8 mouse cellular contexts compared by ENCODE assay signal in the genomic region with DNA sequence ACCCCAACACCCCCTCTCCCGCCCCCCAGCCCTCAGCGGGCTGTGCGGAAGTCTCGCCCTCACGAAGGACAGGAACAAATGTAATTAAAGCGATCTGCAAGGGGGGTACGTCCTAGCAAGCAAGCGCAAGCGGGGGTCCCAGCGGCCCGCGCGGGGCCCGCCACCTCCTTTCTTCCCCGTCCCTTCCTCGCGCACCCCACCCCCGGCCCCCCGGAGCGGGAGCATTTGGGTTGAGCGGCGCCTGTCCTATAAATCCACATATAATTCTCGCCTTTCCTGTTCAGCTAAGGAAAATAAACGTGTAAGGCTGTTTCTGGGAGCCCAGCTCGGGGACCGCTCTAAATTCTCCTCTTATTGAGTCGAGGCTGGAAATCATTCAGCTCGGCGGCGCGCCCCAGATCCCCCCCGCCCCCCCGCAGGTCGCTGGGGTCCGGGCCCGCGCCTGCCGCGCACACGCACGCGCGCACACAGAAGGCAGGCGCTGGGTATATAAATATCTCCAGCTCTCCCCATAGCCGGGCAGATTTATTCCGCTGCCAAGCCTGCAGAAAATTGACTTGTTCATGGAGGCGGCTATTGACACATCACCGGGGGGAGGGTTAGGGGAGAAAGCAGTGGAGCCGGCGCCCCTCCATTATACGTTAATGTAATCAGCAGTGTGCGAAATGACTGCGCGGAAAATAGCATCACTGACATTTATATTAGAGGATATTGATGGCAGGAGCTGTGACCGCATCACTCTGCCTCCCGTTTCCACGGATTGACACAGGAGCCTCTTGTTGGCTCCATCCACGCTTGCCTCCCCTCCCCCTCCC.
DNase-seq lines count a peak whose midpoint lies in the region; ATAC-seq and TF ChIP-seq lines count a peak whose summit lies in the region.

No protein-coding gene starts in this region.

- H3K9ac ChIP-seq in lung, postnatal 0 days (replicated peaks; ENCODE audit: low read depth): peak overlapping the region; percentile 32; the same call in 1 of the 2 replicates

- no peak for TF ChIP-seq EP300 in lung, postnatal 0 days (IDR thresholded peaks at IDR 0.05)

- peak overlapping the region; percentile 83 for H3K27ac ChIP-seq in heart, embryonic 10.5 days
- no peak overlapping the region for H3K27ac ChIP-seq in lung, postnatal 0 days (ENCODE audit: low read length)

- H3K4me2 ChIP-seq in lung, postnatal 0 days (replicated peaks; ENCODE audit: low read depth, low read length): peak overlapping the region; percentile 94

- peaks cover 53% of the 10 kb centered on the region for H3K4me1 ChIP-seq in heart, embryonic 10.5 days
- peaks cover 5% of the 10 kb centered on the region; the same call in 1 of the 2 replicates for H3K4me1 ChIP-seq in lung, postnatal 0 days (ENCODE audit: insufficient read depth, low read depth, low read length)

- peak; percentile 28; the same call in 1 of the 2 replicates for ATAC-seq in lung, postnatal 0 days
- ATAC-seq in monocyte, adult 5-6 weeks (replicated peaks; ENCODE audit: insufficient number of reproducible peaks, low FRiP score, low TSS enrichment, poor library complexity, severe bottlenecking): no peak

- WGBS in heart, embryonic 10.5 days: under 1% methylated on average over 57 of the region's 58 CpGs
- 1% methylated on average over 54 of the region's 58 CpGs for WGBS in lung, postnatal 0 days

- no peaks in the 10 kb centered on the region for H3K9me3 ChIP-seq in heart, embryonic 10.5 days
- H3K9me3 ChIP-seq in lung, postnatal 0 days (ENCODE audit: low read length): no peaks in the 10 kb centered on the region

- peak overlapping the region; percentile 75 for H3K4me3 ChIP-seq in heart, embryonic 10.5 days
- peak overlapping the region; percentile 51 for H3K4me3 ChIP-seq in lung, postnatal 0 days (ENCODE audit: low read depth, low read length)

- no peak for TF ChIP-seq CTCF in lung, postnatal 0 days (IDR thresholded peaks at IDR 0.05)

- DNase-seq in A20 (ENCODE audit: low read depth, low spot score) (peak; percentile 49), ES-CJ7 (ENCODE audit: low read depth, low spot score) (peak; percentile 65)
- DNase-seq in embryo, embryonic 10.5 days (ENCODE audit: low spot score): peak; percentile 81
- DNase-seq in heart, embryonic 10.5 days (ENCODE audit: low spot score): no peak
- peak; percentile 67 for DNase-seq in layer of hippocampus, adult 9-10 months (ENCODE audit: low spot score)
- DNase-seq in lung, postnatal 0 days (ENCODE audit: low spot score): peak; percentile 24
- peak; percentile 82 for DNase-seq in skeletal muscle tissue, adult 2 months (ENCODE audit: low read depth, low spot score)

- H3K27me3 ChIP-seq in heart, embryonic 10.5 days (ENCODE audit: insufficient read depth, poor library complexity, severe bottlenecking): peaks cover 99% of the 10 kb centered on the region
- H3K27me3 ChIP-seq in lung, postnatal 0 days (replicated peaks; ENCODE audit: insufficient read depth, low read length): peaks cover 36% of the 10 kb centered on the region

- H3K36me3 ChIP-seq in heart, embryonic 10.5 days: no peaks in the 10 kb centered on the region
- no peaks in the 10 kb centered on the region for H3K36me3 ChIP-seq in lung, postnatal 0 days (ENCODE audit: insufficient read depth, low read length)
